Mouse (Mus musculus) left cerebral cortex, adult 2 months (tissue): ENCODE data around the gene Bbox1. TPM values are rescaled to one million over a fixed set of nuclear protein-coding genes. Genes with fewer than 3 reads are reported as not detected.
A peak's percentile ranks its signal among the peaks of the same experiment; 100 is the strongest.

ENCODE experiments used
- DNase-seq, 2 experiments: peaks; one replicate each; pipeline ENCODE4 v3.0.0; 2021 to 2022; ENCODE audit warnings: low spot score in 2 of 2, mixed read lengths in 1 of 2; ENCODE audit errors: extremely low spot score in 1 of 2
- H3K27ac ChIP-seq: fragments of 200-600 bp; 2 replicates; pipeline ENCODE4 v1.8.1; 2022
- H3K4me3 ChIP-seq: fragments of 200-600 bp; 2 replicates; pipeline ENCODE4 v1.8.1; 2022
- CTCF ChIP-seq: fragments of 200-600 bp; IDR thresholded peaks from 2 replicates; pipeline ENCODE4 v1.8.1; 2022; ENCODE audit warnings: antibody characterized with exemption, mild to moderate bottlenecking, moderate library complexity
- intact Hi-C: fragments of 180-260 bp; cut with DNase I; formaldehyde crosslinking; loops from one replicate; pipeline ENCODE4 v1.15.1; 2025
- total RNA-seq, 2 experiments: library from RNA; stranded (reverse); gene quantifications; 2 replicates each; pipeline ENCODE4 v1.2.3; 2021

Gene Bbox1
- total RNA-seq, 2 experiments from 2014 or later = 0.61 TPM; not detected in 1

DNA sequence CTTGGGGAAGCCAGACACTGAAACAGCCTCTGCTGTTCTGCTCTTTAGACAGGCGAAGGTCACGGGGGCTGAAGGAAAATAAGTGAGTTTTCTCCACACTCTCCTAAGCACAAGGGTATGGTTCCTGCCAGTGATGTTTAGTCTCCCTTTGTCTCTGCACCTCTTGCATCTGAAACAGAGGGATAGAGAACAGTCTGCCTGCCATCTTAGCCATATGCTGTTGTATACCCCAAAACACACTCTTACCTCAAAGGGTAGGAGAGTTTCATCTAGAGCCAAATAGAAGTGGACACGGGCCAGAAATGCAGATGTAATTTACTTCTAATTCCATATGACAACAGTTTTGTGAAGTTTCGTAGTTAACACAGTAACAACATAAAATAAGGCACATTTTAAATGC lies 83.6 kb downstream of the Bbox1 start:
- no peak for TF ChIP-seq CTCF
- intact Hi-C loops = no loop called here
- H3K27ac ChIP-seq = no peak overlapping the region
- no peak overlapping the region for H3K4me3 ChIP-seq
- no peak for DNase-seq

DNA sequence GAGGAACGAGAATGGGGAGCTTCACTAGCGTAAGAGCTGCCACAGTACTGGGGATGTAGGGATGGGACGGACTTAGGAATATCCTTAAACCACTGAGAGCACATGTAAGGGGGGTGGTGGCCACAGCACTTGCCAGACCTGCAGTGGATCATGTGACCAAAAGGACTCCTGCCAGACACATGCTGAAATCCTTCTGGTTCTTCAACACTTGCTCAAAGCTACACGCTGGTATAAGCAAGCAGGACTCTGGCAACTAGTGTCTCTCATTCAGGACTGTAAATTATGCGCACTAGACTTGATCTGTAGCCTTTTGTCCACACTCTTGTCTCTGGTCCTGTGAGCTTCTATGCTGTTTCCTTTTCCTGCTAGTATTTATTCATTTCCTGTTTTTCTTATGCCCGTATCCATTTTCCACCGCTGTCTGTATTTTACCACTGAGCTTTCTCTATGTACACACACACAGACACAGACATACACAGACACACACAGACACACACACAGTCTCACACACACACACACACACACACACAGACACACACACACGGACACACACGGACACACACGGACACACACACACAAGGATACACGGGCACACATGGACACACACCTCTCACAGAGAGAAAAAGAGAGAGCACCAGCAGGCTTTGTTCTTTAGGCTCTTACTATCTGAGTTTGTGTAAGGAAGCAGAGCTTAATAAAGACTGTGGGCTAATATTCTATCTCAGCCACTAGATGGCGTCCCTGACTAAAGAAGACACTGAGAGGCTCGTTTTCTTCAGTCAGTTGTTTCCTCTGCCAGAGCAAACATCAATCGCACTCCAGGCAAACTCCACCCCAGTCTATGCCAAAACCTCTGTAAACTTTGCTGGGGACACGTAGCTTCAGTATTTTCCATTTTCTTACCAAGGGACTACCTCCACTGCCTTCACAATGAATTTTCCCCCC lies 84.9 kb downstream of the Bbox1 start:
- H3K4me3 ChIP-seq = no peak overlapping the region
- TF ChIP-seq CTCF = peak; percentile 83
- intact Hi-C loops = loop anchor here (1.0 to 5.0 kb wide), 3 partner anchors 336 to 828 kb away; no protein-coding TSS in a partner anchor
- peak; percentile 33 to 62 for DNase-seq
- H3K27ac ChIP-seq = no peak overlapping the region

DNA sequence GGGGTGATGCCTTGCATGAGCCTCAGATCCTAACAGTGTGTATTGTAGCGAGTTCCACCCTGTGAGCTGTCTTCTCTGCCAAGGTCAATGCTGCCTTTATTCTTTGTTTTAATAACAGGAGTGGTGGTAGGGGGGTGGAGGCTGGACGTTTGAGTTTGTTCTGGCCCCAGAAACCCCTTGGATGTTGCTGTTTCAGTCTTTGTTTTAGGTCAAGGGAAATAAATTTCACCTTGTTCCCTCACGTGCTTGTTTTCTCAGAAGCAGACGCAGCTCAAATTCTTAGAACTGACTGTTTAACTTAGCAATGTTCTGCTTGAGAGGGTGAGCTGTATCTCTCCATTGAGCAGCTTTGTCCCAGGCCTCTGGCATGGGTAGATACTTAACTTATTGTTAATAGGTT lies 87.9 kb downstream of the Bbox1 start:
- no peak for DNase-seq
- no peak overlapping the region for H3K27ac ChIP-seq
- no peak for TF ChIP-seq CTCF
- intact Hi-C loops = loop anchor here (5.0 kb wide), 2 partner anchors 756 to 831 kb away; no protein-coding TSS in a partner anchor
- no peak overlapping the region for H3K4me3 ChIP-seq

DNA sequence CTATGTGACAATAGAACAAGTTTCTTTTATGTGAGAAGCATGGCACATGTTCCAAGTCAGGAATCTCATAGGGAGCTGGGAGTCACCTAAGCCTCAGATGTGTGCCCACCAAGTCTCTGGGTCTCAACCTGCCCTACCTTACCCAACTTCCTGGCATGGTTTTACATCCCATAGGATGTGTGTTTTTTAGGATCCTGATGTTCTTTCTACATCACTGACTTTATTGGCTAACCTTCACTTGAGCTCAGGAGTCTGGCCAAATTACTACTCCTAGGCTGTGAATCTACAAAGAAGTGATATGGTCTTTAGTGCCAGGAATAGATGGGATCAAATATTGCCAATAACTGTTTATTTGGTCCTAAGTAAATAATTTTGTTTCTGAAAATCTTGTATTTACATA lies 88.4 kb downstream of the Bbox1 start:
- no peak for TF ChIP-seq CTCF
- Histone ChIP-seq H3K4me3 (no peak overlapping the region), H3K27ac (no peak overlapping the region)
- intact Hi-C loops = loop anchor here (2.0 to 5.0 kb wide), 3 partner anchors 339 to 831 kb away; no protein-coding TSS in a partner anchor
- no peak for DNase-seq

DNA sequence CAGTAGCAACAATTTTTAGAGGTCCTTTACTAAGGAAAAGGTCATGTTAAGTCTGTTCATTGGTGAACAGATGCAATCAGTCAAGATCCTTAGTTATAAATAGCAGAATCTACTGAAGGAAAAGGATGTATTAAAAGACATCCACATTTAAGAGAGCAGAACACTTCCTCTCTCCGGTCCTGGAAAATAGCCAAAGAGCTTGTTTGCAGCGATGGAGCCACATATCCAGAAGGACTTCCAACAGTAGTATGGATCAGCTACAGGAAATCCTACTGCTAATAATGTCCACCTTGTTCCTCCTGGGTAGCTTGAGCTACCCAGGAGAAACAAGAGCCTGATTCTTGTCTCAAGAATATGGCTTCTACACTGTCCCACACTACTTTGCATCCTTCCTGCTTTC lies 91.6 kb downstream of the Bbox1 start:
- TF ChIP-seq CTCF = no peak
- H3K4me3 ChIP-seq = no peak overlapping the region
- intact Hi-C loops = no loop called here
- H3K27ac ChIP-seq = no peak overlapping the region
- DNase-seq = no peak

DNA sequence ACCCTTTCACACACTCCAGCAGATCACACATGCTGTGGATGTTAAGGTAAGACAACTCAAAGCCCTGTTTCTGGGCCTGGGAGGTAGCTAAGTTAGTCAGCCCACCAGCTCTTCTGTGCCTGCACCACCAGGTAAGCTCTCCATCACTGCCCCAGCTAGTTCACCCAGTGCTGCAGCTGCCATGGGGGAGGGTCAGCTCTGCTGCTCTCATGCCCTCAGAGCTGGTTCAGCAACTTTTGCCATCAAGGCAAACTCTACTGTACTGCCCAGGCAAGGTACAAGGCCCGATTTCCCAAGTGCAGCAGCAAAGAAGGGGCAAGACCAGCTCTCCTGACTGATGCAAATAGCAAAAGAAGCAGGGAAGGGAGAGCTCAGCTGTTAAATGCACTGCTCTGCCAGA lies 93.9 kb downstream of the Bbox1 start:
- Histone ChIP-seq H3K4me3 (no peak overlapping the region), H3K27ac (no peak overlapping the region)
- no peak for DNase-seq
- no peak for TF ChIP-seq CTCF
- intact Hi-C loops = no loop called here

DNA sequence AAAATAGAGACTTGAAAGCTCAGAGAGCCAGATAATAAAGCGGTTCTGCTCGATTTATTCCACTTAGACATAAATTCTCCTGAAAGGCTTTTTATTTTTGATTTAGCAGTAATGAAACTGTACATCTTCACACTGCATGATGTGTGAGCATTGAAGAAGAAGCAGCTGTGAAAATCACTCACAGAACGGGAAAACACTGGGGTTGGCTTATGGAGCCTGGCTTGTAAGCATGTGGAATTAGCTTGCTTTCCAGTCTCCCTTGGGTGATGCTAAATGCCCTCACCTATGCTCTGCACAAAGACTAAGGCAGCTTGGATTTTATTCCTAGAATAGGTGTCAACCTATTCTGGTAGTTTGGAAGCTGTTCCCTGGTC lies 98.7 kb downstream of the Bbox1 start:
- Histone ChIP-seq H3K27ac (no peak overlapping the region), H3K4me3 (no peak overlapping the region)
- no peak for DNase-seq
- no peak for TF ChIP-seq CTCF
- intact Hi-C loops = no loop called here

DNA sequence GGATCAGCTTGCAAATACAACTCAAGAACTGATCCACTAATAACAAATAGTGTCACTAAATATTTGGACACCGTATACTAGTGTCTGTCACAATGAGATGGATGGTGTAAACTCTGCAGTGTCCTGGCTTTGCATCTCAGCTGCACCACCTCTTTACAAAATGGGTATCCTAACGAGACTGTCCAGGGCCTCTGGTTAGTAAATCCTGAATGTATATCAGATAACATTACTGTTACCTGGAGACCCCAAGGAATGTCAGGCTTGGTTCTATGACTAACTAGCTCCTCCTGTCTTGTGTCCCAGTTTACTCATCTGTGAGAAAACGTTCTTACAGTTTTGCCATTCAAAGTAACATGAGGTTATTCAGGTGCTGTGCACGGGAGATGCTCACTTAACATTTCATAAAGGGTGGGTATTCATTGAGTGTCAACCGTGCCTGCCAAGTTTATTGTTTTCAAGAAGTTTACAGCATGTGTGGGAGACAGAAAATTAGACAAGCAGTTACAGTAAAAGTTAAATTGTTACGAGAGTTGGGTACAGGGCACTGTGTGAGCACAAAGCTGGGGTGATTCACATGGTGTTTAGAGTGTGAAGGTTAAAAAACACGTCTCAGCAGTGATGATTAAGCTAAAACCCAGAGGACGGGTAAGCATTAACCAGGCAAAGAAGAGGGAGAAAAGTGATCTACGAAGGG lies 99.2 kb downstream of the Bbox1 start:
- DNase-seq = no peak
- H3K27ac ChIP-seq = no peak overlapping the region
- TF ChIP-seq CTCF = no peak
- intact Hi-C loops = no loop called here
- H3K4me3 ChIP-seq = no peak overlapping the region

DNA sequence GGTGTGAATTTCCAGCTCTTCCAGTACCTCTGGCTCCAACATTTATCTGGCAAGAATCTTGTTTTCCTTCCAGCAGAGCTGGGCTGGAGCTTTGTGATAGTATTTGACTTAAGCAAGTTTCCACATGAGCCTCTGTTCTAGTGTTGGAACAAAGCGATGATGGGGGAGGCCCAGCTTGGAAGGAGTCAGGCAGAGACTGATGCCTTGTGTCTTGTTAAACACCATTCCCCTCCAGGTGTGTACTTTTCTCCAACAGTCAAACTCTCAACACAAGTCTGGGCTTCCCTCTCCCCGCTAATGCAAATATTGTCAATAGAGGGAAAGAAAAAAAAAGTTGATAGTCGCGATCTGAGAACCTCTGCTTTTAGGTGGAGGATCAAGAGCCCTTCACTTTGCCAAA lies 100.1 kb downstream of the Bbox1 start:
- H3K27ac ChIP-seq = no peak overlapping the region
- H3K4me3 ChIP-seq = no peak overlapping the region
- TF ChIP-seq CTCF = no peak
- DNase-seq = no peak
- intact Hi-C loops = no loop called here

Other genes with a start within 250 kb of the Bbox1 start
- gene Fibin, start 48.6 kb upstream of the Bbox1 start, total RNA-seq = 1 to 10 TPM; 3.8 to 4.4 TPM